Mouse (Mus musculus) left cerebral cortex, adult 8-10 months (tissue): ENCODE measurements around the gene Tpst2. TPM values are rescaled to one million over a fixed set of nuclear protein-coding genes. Genes with fewer than 3 reads are reported as not detected.

Source experiments
- DNase-seq, 2 experiments: peaks; one replicate each; pipeline ENCODE4 v3.0.0; 2022; ENCODE audit warnings: low spot score in 2 of 2
- total RNA-seq, 4 experiments: library from RNA; stranded (reverse); gene quantifications; 2 replicates each; pipeline ENCODE4 v1.2.4; 2022

Gene Tpst2
- total RNA-seq, 4 experiments from 2014 or later: 33.8 to 43.3 (median 38.6) TPM

GRCm38 (mm10) chr5:112280863-112281660 is 4.6 kb downstream of the Tpst2 start:
- no peak for DNase-seq

GRCm38 (mm10) chr5:112281676-112282075 is 5.2 kb downstream of the Tpst2 start:
- DNase-seq: no peak

DNA sequence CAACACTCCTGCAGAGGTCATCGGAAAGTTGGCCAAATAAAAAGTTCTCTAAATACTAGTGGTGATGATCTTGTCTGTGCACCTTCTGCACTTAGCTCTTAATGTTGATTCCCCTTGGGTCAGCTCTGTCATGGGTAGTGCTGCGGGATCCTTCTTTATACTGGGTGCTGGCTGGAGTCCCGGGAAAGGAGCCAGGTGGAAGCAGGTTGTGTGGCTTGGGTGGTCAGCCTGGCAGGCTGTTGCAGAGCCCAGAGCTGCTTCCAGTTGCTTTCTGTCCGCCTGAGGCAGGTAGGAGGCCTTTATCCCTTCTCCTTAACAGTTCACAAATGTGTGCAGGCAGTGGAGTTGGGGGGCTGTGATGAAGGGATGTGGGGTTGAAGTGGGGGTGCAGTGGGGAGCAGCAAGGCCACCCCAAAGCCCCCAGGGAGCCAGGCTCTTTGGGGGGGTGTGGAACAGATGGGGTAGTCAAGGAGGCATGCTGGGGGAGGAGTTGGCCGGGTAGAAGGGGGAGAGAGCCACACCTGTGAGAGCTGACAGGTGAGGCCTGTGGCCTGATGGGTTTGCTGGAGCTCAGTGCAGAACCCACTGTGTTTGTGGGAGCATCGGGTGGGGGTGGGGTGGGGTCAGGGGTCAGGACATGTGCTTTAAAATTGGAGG is 5.8 kb downstream of the Tpst2 start:
- DNase-seq: no peak

DNA sequence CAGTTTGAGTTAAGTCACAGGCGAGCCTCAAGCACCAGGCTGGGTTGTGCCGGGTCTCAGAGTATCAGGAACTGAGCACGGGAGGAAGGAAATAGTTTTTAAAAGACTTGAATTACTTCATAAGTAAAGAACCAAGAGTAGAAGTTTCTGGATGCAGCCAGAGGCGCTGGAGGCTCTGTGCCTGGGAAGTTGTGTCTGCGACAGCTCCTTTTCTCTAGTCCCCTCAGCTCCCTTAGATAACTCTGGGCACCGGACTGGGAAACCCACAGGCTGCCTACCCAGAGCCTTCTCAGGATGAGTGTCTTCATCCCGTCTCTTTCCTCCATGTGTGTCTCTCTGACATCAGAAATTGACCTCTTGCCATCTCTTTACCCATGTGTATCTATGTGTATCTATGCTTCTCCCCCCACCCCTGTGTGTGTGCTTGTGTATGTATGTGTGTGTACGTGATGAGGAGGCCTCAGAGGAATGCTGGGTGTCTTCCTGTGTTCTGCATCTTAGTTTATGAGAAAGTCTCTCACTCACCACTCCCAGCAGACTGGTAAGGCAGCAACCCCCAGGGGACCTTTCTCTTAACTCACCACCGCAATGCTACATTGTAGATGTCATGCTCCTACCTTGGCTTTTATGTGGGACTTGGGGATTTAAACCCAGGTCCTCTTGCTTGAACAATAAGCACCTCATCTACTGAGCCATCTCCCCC is 6.4 kb downstream of the Tpst2 start:
- no peak for DNase-seq

- DNase-seq: no peak
Measured at GRCm38 (mm10) chr5:112283543-112284202, 7.2 kb downstream of the Tpst2 start.

GRCm38 (mm10) chr5:112284203-112284582 is 7.7 kb downstream of the Tpst2 start:
- no peak for DNase-seq

- no peak for DNase-seq
Measured at GRCm38 (mm10) chr5:112285548-112286085, 9.1 kb downstream of the Tpst2 start.

DNA sequence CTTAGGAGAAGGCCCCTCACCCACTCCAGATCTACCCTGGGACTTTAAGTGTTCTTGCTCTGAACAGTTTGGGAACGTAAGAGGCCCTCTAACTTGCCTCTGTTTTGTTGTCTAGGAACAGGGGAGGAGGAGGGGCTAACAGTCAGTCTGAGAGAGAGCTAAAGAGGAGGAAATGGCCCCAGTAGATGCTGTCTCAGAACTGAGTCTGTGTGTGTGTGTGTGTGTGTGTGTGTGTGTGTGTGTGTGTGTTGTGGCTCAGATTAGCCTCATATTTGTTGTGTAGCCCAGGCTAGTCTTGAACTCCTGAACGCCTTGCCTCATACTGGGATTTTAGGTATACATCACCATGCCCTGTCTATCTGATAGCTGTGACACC is 10.1 kb downstream of the Tpst2 start:
- no peak for DNase-seq

- DNase-seq: no peak
Measured at GRCm38 (mm10) chr5:112286984-112287641, 10.6 kb downstream of the Tpst2 start.

- no peak for DNase-seq
Measured at GRCm38 (mm10) chr5:112287652-112288051, 11.2 kb downstream of the Tpst2 start.

DNA sequence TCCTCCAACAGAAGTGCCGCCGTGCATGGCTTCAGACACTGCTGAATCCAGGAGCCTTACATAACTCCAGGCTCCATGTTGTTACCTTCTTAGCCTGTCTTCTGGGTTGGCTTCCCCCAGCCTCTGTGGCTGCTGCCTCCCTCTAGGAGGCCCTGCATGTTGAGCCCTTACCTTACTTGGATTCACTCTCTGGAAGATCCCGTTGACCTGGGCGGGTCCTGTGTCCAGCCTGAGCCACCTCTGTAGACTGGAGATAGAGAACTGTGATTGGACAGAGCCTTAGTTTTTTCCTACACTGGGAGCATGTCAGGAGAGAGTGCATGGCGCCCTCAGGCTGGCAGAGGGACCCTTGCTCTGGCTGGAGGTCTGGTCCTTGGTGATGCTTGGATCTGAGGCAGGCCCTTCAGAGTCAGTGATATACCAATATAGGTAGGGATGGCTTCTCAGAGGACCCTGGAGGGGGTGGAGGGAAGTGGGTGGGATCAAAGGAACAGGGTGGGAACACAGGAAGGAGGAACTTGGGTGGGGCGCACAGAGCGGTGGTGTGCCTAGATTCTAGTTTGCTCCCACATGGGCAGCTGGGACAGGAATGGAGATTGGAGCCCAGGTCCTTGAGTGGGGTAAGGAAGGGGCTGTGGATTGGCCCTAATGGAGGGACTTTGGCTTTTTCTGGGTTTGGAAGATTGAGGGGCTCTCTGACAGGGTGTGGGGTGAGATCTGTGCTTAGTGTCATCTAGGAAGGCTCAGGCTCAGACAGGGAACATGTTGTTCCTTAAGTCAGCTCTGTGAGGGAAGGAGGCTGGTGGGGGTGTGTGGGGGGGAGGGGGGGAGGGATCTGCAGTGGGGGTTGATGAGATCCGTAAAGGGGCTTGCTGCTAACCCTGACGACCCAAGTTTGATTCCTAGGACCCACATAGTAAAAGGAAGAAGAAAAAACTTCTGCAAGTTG is 12.0 kb downstream of the Tpst2 start:
- DNase-seq: no peak

GRCm38 (mm10) chr5:112289236-112289635 is 12.7 kb downstream of the Tpst2 start:
- no peak for DNase-seq

- DNase-seq: no peak
Measured at GRCm38 (mm10) chr5:112289819-112290535, 13.5 kb downstream of the Tpst2 start.

DNA sequence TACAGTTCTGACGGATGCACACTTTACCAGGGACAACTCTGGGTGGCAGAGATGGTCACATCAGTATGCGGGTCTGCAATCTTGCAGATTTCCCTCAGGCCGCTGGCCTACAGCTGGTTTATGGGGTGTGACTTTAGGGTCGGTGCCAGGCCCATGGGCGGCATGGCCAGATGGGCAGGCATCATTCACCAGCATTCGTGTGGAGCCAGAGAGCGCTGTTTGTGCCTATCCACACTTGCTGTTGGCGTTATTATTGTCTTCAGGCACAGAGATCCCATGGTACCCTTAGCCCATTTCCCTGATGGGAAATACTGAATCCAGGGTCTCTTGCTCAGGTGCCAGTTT is 14.0 kb downstream of the Tpst2 start:
- DNase-seq: no peak

DNA sequence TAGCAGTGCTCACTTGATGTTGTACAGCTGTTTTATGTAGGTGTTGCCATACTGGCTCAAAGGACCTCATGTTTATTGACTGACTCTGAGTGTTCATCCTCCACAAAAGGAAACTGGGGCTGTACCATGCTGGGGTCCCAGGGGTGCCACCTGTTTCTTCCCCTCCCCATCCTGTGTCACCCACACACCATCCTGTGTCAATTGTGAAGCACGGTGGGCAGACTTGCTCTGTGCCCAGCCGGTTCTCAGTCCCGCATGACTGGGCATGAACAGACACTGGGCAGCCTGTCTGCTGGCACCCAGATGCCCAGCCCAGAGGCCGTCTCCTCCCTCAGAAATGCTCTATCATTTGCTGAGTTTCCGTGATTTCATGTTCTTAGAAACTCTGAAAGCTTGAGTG is 15.4 kb downstream of the Tpst2 start:
- DNase-seq: no peak

- DNase-seq: no peak
Measured at GRCm38 (mm10) chr5:112292343-112292980, 16.0 kb downstream of the Tpst2 start.

DNA sequence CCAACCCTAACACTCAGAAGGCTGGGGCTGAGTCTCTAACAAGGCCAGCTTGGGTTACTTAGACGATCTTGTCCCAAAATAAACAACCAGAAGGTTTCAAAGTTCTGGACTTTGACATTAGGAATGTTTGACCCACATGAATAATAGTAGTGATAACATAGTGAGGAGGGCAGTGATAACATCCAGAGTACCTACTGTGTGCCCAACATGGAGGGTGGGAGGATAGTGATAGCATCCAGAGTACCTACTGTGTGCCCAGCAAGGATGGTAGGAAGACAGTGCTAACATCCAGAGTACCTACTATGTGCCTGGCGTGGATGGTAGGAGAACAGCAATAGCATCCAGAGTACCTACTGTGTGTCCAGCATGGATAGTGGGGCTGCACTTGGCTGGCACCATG is 17.3 kb downstream of the Tpst2 start:
- no peak for DNase-seq

- DNase-seq: no peak
Measured at GRCm38 (mm10) chr5:112294696-112295095, 18.2 kb downstream of the Tpst2 start.

- DNase-seq: no peak
Measured at GRCm38 (mm10) chr5:112295162-112295561, 18.7 kb downstream of the Tpst2 start.
